Mouse (Mus musculus) C2C12 (cell line): ENCODE results near the gene Vmn2r120. TPM values are rescaled to one million over a fixed set of nuclear protein-coding genes. Genes with fewer than 3 reads are reported as not detected.
"Not testable (repeated sequence)": the region's sequence is repeated elsewhere in the genome, so short reads cannot be mapped to it uniquely, and the experiment has no call there.

ENCODE experiments used
- H3K27me3 ChIP-seq: one replicate; pipeline ENCODE4 v1.6.1; 2011; ENCODE audit not compliant: control insufficient read depth, insufficient read depth, insufficient read length
- H3K36me3 ChIP-seq: one replicate; pipeline ENCODE4 v1.6.1; 2011; ENCODE audit not compliant: control insufficient read depth, insufficient read depth
- H3K4me3 ChIP-seq: one replicate; pipeline ENCODE4 v1.5.1; 2011; ENCODE audit warnings: mild to moderate bottlenecking, control low read depth; ENCODE audit not compliant: poor library complexity, insufficient read depth, severe bottlenecking
- H3K79me2 ChIP-seq: one replicate; pipeline ENCODE4 v1.6.1; 2011; ENCODE audit not compliant: control insufficient read depth, insufficient read depth
- H3K79me3 ChIP-seq: one replicate; pipeline ENCODE4 v1.6.1; 2011; ENCODE audit warnings: low read depth, control low read depth
- H3ac ChIP-seq: one replicate; pipeline ENCODE3; 2011; ENCODE audit warnings: low read depth; ENCODE audit not compliant: control insufficient read depth, insufficient read length
- CEBPB ChIP-seq: IDR thresholded peaks from one replicate; pipeline ENCODE4 v1.6.1; 2011; ENCODE audit warnings: low read depth, mild to moderate bottlenecking, control low read depth, moderate library complexity
- CTCF ChIP-seq: IDR thresholded peaks from one replicate; pipeline ENCODE4 v1.5.1; 2011; ENCODE audit not compliant: control insufficient read depth, insufficient read depth, insufficient read length
- FOSL1 ChIP-seq: IDR thresholded peaks from one replicate; pipeline ENCODE4 v1.8.0; 2011; ENCODE audit warnings: mild to moderate bottlenecking, low read length; ENCODE audit not compliant: poor library complexity, insufficient read depth, severe bottlenecking
- MAX ChIP-seq: IDR thresholded peaks from one replicate; pipeline ENCODE4 v1.6.1; 2011; ENCODE audit warnings: mild to moderate bottlenecking, control low read depth
- MYOD1 ChIP-seq: IDR thresholded peaks from one replicate; pipeline ENCODE4 v1.6.1; 2011; ENCODE audit warnings: low read depth; ENCODE audit not compliant: control insufficient read depth, insufficient read length
- MYOG ChIP-seq: IDR thresholded peaks from one replicate; pipeline ENCODE4 v1.6.1; 2011; ENCODE audit not compliant: control insufficient read depth, insufficient read length; ENCODE audit errors: extremely low read depth
- USF1 ChIP-seq: IDR thresholded peaks from one replicate; pipeline ENCODE4 v1.6.1; 2011; ENCODE audit warnings: low read depth, mild to moderate bottlenecking, control low read depth, moderate library complexity
- long read RNA-seq, 2 experiments: library from polyadenylated mRNA; unstranded; transcript quantifications; one replicate each; pipeline ENCODE4 v2.0.0; 2019 to 2020
- polyA plus RNA-seq: library from polyadenylated mRNA; unstranded; fragments of >200 nt; fragmentation: generic; extraction: Trizol; gene quantifications from one replicate; pipeline ENCODE4 v1.2.1, GENCODE M21; 2012; ENCODE audit warnings: missing spikeins

Vmn2r120 gene
- polyA plus RNA-seq = not detected
- long read RNA-seq, experiment 1 = 0 reads
- long read RNA-seq, experiment 2 = 0 reads

- Histone ChIP-seq H3K79me3 (no peaks in the 10 kb centered on the region), H3ac (no peak within 1 kb of the TSS), H3K4me3 (no peak within 1 kb of the TSS), H3K36me3 (no peaks in the 10 kb centered on the region), H3K79me2 (no peaks in the 10 kb centered on the region), H3K27me3 (no peaks in the 10 kb centered on the region)
- TF ChIP-seq MAX (no peak), MYOG (no peak), MYOD1 (no peak), USF1 (no peak), CTCF (no peak), FOSL1 (no peak), CEBPB (no peak)
Measured at GRCm38 (mm10) chr17:57545405-57545804, at the start of gene Vmn2r120. Gene Vmn2r120, minus strand, starts transcription at chr17:57545505.

DNA sequence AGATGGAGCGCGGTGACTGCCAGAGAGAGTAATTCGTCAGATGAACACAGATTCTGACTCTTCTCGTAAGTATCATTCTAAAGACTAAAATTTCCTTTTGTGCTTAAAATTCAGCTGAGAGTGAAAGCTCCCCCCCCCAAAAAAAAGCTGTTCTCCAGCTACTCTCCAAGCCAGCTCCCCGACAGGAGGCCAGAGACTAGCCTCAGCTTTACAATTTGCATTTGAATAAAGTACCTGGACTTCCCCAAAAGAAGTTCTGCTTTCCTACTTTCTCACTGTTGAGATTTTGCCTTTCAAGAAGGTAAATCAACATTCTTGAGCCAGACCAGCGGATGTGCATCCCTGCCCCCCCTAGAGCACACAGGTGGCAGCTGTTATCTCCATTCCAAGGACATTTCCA lies 42.0 kb upstream of the Vmn2r120 start:
- H3ac ChIP-seq, H3K79me3 ChIP-seq, H3K79me2 ChIP-seq, H3K27me3 ChIP-seq, H3K36me3 ChIP-seq, H3K4me3 ChIP-seq: not testable (repeated sequence)

GRCm38 (mm10) chr17:57574075-57574705 lies 28.9 kb upstream of the Vmn2r120 start:
- no peaks in the 10 kb centered on the region for H3K79me3 ChIP-seq
- no peaks in the 10 kb centered on the region for H3K79me2 ChIP-seq
- H3K4me3 ChIP-seq = no peak overlapping the region
- no peaks in the 10 kb centered on the region for H3K36me3 ChIP-seq
- no peaks in the 10 kb centered on the region for H3K27me3 ChIP-seq
- TF ChIP-seq CEBPB = no peak
- TF ChIP-seq MYOD1 = no peak
- no peak for TF ChIP-seq FOSL1
- no peak for TF ChIP-seq USF1
- no peak overlapping the region for H3ac ChIP-seq

Other genes with a start within 250 kb of the Vmn2r120 start
- not detected for gene Adgre1, start 186.8 kb downstream of the Vmn2r120 start, polyA plus RNA-seq
- gene Gm21834, start 196.7 kb upstream of the Vmn2r120 start, polyA plus RNA-seq = not detected
- not detected for gene Cntnap5c, start 224.1 kb upstream of the Vmn2r120 start, polyA plus RNA-seq